Comparison of ENCODE assay signal across 9 mouse cellular contexts in genomic region chr10:62104835-62105576, GRCm38 (mm10). TPM values are rescaled to one million over a fixed set of nuclear protein-coding genes. Genes with fewer than 3 reads are reported as not detected.
DNase-seq lines count a peak whose midpoint lies in the region; ATAC-seq and TF ChIP-seq lines count a peak whose summit lies in the region.
"Had no signal": no experiment of that assay in that cellular context is flagged by ENCODE, and none has a peak within 500 bp of the region (broad histone marks: within the 10 kb centered on the region; RNA-seq: fewer than 3 reads in every experiment).

No protein-coding gene starts in this region.

- TF ChIP-seq RAD21 in CH12.LX (IDR thresholded peaks at IDR 0.05; ENCODE audit: low read depth, low read length) = peak; percentile 89

- H3K9ac ChIP-seq in forebrain, embryonic 13.5 days = no peak overlapping the region
- no peak overlapping the region for H3K9ac ChIP-seq in forebrain, embryonic 12.5 days
- H3K9ac ChIP-seq in CH12.LX (ENCODE audit: insufficient read depth, low read depth) = no peak overlapping the region
- H3K9ac ChIP-seq in forebrain, embryonic 14.5 days (ENCODE audit: low read length) = no peak overlapping the region
- H3K9ac ChIP-seq: limb, embryonic 15.5 days had no signal

- no peak overlapping the region for H3K4me2 ChIP-seq in forebrain, embryonic 13.5 days
- no peak overlapping the region for H3K4me2 ChIP-seq in forebrain, embryonic 12.5 days
- H3K4me2 ChIP-seq in CH12.LX (ENCODE audit: insufficient read depth, low read depth, poor library complexity, severe bottlenecking) = no peak overlapping the region
- H3K4me2 ChIP-seq in forebrain, embryonic 14.5 days (ENCODE audit: low read length) = no peak overlapping the region
- H3K4me2 ChIP-seq: limb, embryonic 15.5 days had no signal

- peaks cover 34% of the 10 kb centered on the region for H3K4me1 ChIP-seq in forebrain, embryonic 13.5 days
- H3K4me1 ChIP-seq in forebrain, embryonic 12.5 days = peaks cover 27% of the 10 kb centered on the region
- H3K4me1 ChIP-seq in CH12.LX (ENCODE audit: control insufficient read depth in 1 of 2, insufficient read depth in 2 of 2) = peaks cover 0 to 5% of the 10 kb centered on the region in 2 experiments; a peak in 3 of 4 replicates
- peaks cover 21% of the 10 kb centered on the region for H3K4me1 ChIP-seq in forebrain, embryonic 14.5 days (ENCODE audit: control insufficient read depth, insufficient read depth, low read length)

- dilution Hi-C loops in CH12.LX (cut with MboI; ENCODE audit: extremely low pct_ligation_motif_present, extremely low pct_unique_long_range_greater_than_20kb, low sequenced_read_pairs) = no loop called here

- H3K4me3 ChIP-seq in forebrain, embryonic 13.5 days = no peak overlapping the region
- H3K4me3 ChIP-seq in forebrain, embryonic 12.5 days (replicated peaks) = no peak overlapping the region
- no peak overlapping the region for H3K4me3 ChIP-seq in CH12.LX (replicated peaks in 1 of 3; ENCODE audit: low read depth in 2 of 3, low read length in 2 of 3, poor library complexity in 1 of 3)
- H3K4me3 ChIP-seq in forebrain, embryonic 14.5 days (ENCODE audit: low read depth, low read length) = no peak overlapping the region
- H3K4me3 ChIP-seq: limb, embryonic 15.5 days had no signal

- no peak for TF ChIP-seq POLR2A in CH12.LX (IDR thresholded peaks at IDR 0.05; ENCODE audit: low read depth, low read length)

- in situ Hi-C loops in CH12.LX (cut with MboI; ENCODE audit: low pct_ligation_motif_present, low pct_unique_long_range_greater_than_20kb, low sequenced_read_pairs) = loop anchor here (5.0 to 10.0 kb wide), 3 partner anchors 38 to 150 kb away; partner anchors contain the start of gene Tacr2

- H3K27ac ChIP-seq in forebrain, embryonic 13.5 days = no peak overlapping the region
- H3K27ac ChIP-seq in forebrain, embryonic 12.5 days = no peak overlapping the region
- no peak overlapping the region for H3K27ac ChIP-seq in CH12.LX (ENCODE audit: insufficient read depth, low read depth)
- no peak overlapping the region for H3K27ac ChIP-seq in forebrain, embryonic 14.5 days (ENCODE audit: low read depth, low read length)
- H3K27ac ChIP-seq: limb, embryonic 15.5 days had no signal

- H3K27me3 ChIP-seq in forebrain, embryonic 13.5 days = peaks cover 3% of the 10 kb centered on the region; the same call in 1 of the 2 replicates
- H3K27me3 ChIP-seq in forebrain, embryonic 12.5 days = peaks cover 42% of the 10 kb centered on the region
- H3K27me3 ChIP-seq in CH12.LX (replicated peaks) = peaks cover 81% of the 10 kb centered on the region
- H3K27me3 ChIP-seq in forebrain, embryonic 14.5 days (replicated peaks; ENCODE audit: control insufficient read depth, insufficient read depth, low read length) = no peaks in the 10 kb centered on the region
- H3K27me3 ChIP-seq in splenic B cell, adult 2 months (ENCODE audit: control insufficient read depth, insufficient read depth, low read length, poor library complexity, severe bottlenecking) = no peaks in the 10 kb centered on the region

- peak; percentile 5; the same call in 1 of the 2 replicates for ATAC-seq in forebrain, embryonic 13.5 days
- ATAC-seq in forebrain, embryonic 12.5 days (ENCODE audit: low FRiP score) = no peak
- ATAC-seq in forebrain, embryonic 14.5 days = 0 out of 2 replicates have a peak, but pooled peaks have one; percentile 9
- ATAC-seq in megakaryocyte progenitor cell, adult 5-6 weeks (replicated peaks; ENCODE audit: poor library complexity) = peak; percentile 51; the same call in 1 of the 2 replicates

- no peak for TF ChIP-seq EP300 in CH12.LX (IDR thresholded peaks at IDR 0.05; ENCODE audit: low read length)

- 28% methylated on average over 7 of the region's 7 CpGs for WGBS in forebrain, embryonic 13.5 days
- WGBS in forebrain, embryonic 12.5 days = 27% methylated on average over 7 of the region's 7 CpGs
- 32% methylated on average over 7 of the region's 7 CpGs for WGBS in forebrain, embryonic 14.5 days

- H3K36me3 ChIP-seq in forebrain, embryonic 13.5 days (ENCODE audit: poor library complexity, severe bottlenecking) = peaks cover 15% of the 10 kb centered on the region; the same call in 1 of the 2 replicates
- no peaks in the 10 kb centered on the region for H3K36me3 ChIP-seq in forebrain, embryonic 12.5 days (replicated peaks)
- H3K36me3 ChIP-seq in CH12.LX (replicated peaks in 1 of 2; ENCODE audit: control insufficient read depth in 1 of 2, insufficient read depth in 1 of 2, low read length in 1 of 2) = no peaks in the 10 kb centered on the region
- peaks cover 5% of the 10 kb centered on the region; the same call in 1 of the 2 replicates for H3K36me3 ChIP-seq in forebrain, embryonic 14.5 days (ENCODE audit: control insufficient read depth, insufficient read depth, low read length)
- H3K36me3 ChIP-seq in splenic B cell, adult 2 months (ENCODE audit: control insufficient read depth, insufficient read depth, low read length, poor library complexity, severe bottlenecking) = no peaks in the 10 kb centered on the region
- H3K36me3 ChIP-seq: limb, embryonic 15.5 days had no signal

- peak; percentile 68 to 98 for TF ChIP-seq CTCF in CH12.LX (conservative IDR thresholded peaks at IDR 0.05 in 1 of 2, IDR thresholded peaks at IDR 0.05 in 1 of 2; ENCODE audit: low read depth in 2 of 2, low read length in 2 of 2)

- no peaks in the 10 kb centered on the region for H3K9me3 ChIP-seq in forebrain, embryonic 13.5 days (replicated peaks)
- H3K9me3 ChIP-seq in forebrain, embryonic 12.5 days = no peaks in the 10 kb centered on the region
- no peaks in the 10 kb centered on the region for H3K9me3 ChIP-seq in CH12.LX (replicated peaks; ENCODE audit: low read length)
- no peaks in the 10 kb centered on the region for H3K9me3 ChIP-seq in forebrain, embryonic 14.5 days (replicated peaks; ENCODE audit: control insufficient read depth, low read length)
- H3K9me3 ChIP-seq: limb, embryonic 15.5 days had no signal

- no peaks in the 10 kb centered on the region for H3K79me2 ChIP-seq in CH12.LX (replicated peaks; ENCODE audit: control insufficient read depth, extremely low read depth, insufficient read depth, poor library complexity, severe bottlenecking)

- peak; percentile 66 for DNase-seq in CH12.LX (ENCODE audit: extremely low read depth)
- DNase-seq in brain, embryonic 18.5 days (ENCODE audit: low read depth, low spot score) = peak; percentile 60
- peak; percentile 87 for DNase-seq in forebrain, embryonic 14.5 days (ENCODE audit: low spot score)
- DNase-seq in layer of hippocampus, postnatal 10 days (ENCODE audit: low spot score in 2 of 2) = peak; percentile 80 to 84
- peak; percentile 60 for DNase-seq in splenic B cell, adult 2 months (ENCODE audit: low read depth, low spot score)

TF ChIP-seq in CH12.LX, 34 proteins besides CTCF, POLR2A, EP300 and RAD21:
- TF ChIP-seq NELFE (IDR thresholded peaks at IDR 0.05; ENCODE audit: low read depth, low read length) (peak; percentile 31; the same call in 1 of the 2 replicates), MYC (IDR thresholded peaks at IDR 0.05; ENCODE audit: low read depth, low read length) (peak; percentile 65; the same call in 1 of the 2 replicates), SMC3 (IDR thresholded peaks at IDR 0.05; ENCODE audit: low read depth, low read length) (peak; percentile 98), MAFK (IDR thresholded peaks at IDR 0.05; ENCODE audit: insufficient replicate concordance, low read length) (no peak), MAX (IDR thresholded peaks at IDR 0.05; ENCODE audit: low read length) (no peak; the same call in 1 of the 2 replicates), GABPA (IDR thresholded peaks at IDR 0.05; ENCODE audit: insufficient replicate concordance, low read depth, low read length) (no peak), ZC3H11A (IDR thresholded peaks at IDR 0.05; ENCODE audit: low read depth, low read length) (peak; percentile 92), IRF4 (IDR thresholded peaks at IDR 0.05; ENCODE audit: low read depth, low read length) (0 out of 2 replicates have a peak, but pooled peaks have one; percentile 9), KAT2A (IDR thresholded peaks at IDR 0.05; ENCODE audit: insufficient replicate concordance, low read length) (no peak), SIN3A (IDR thresholded peaks at IDR 0.05; ENCODE audit: low read length) (peak; percentile 41; the same call in 1 of the 2 replicates), ZNF384 (IDR thresholded peaks at IDR 0.05; ENCODE audit: low read depth, low read length) (peak; percentile 60; the same call in 1 of the 2 replicates), ZKSCAN1 (IDR thresholded peaks at IDR 0.05; ENCODE audit: borderline replicate concordance, low read depth, low read length) (no peak)

RNA-seq across cellular contexts. Expression of gene Neurog3, which starts 27.9 kb away (rescaled TPM):
- 0.15 and 0.41 TPM in 2 replicates for polyA plus RNA-seq in forebrain, embryonic 13.5 days (2015; fragmentation: Nextera tagmentation; extraction: Ambion mirVana)
- 0.65 and 0.67 TPM in 2 replicates for polyA plus RNA-seq in forebrain, embryonic 12.5 days (2016; fragmentation: Nextera tagmentation; extraction: Ambion mirVana)
- total RNA-seq in CH12.LX (2012; rRNA removed) (not detected in 2 replicates), CH12.LX (2014; rRNA removed) (not detected in 2 replicates)
- not detected in 2 replicates for polyA plus RNA-seq in CH12.LX (2012; ENCODE audit: insufficient read length, low read depth)
- 0.29 and 0.45 TPM in 2 replicates for polyA plus RNA-seq in forebrain, embryonic 14.5 days (2014; fragmentation: Nextera tagmentation; extraction: Ambion mirVana)
- total RNA-seq in layer of hippocampus, postnatal 10 days (2021) = not detected
- not detected in 2 replicates for total RNA-seq in megakaryocyte progenitor cell, adult 5-6 weeks (2015)
- not detected in 2 replicates for total RNA-seq in megakaryocyte progenitor cell, adult 5-6 weeks (2017)
- polyA plus RNA-seq: limb, embryonic 15.5 days had no signal

RNA-seq across cellular contexts. Expression of gene Fam241b, which starts 38.7 kb away (rescaled TPM):
- 92.5 and 96.1 TPM in 2 replicates for polyA plus RNA-seq in forebrain, embryonic 13.5 days (2015; fragmentation: Nextera tagmentation; extraction: Ambion mirVana)
- polyA plus RNA-seq in forebrain, embryonic 12.5 days (2016; fragmentation: Nextera tagmentation; extraction: Ambion mirVana) = 58.2 and 60.1 TPM in 2 replicates
- total RNA-seq in CH12.LX (2012; rRNA removed) (0.21 and 0.38 TPM in 2 replicates), CH12.LX (2014; rRNA removed) (0.28 TPM in 1 of 2 replicates, not detected in the other)
- polyA plus RNA-seq in CH12.LX (2012; ENCODE audit: insufficient read length, low read depth) = not detected in 2 replicates
- polyA plus RNA-seq in forebrain, embryonic 14.5 days (2014; fragmentation: Nextera tagmentation; extraction: Ambion mirVana) = 51.5 and 57.8 TPM in 2 replicates
- total RNA-seq in layer of hippocampus, postnatal 10 days (2021) = 10 to 100 TPM; 49.1 to 55.5 TPM
- not detected in 2 replicates for total RNA-seq in megakaryocyte progenitor cell, adult 5-6 weeks (2015)
- total RNA-seq in megakaryocyte progenitor cell, adult 5-6 weeks (2017) = not detected in 2 replicates

Comparison
In these comparisons a context has a peak if more than half of its experiments do, and no peak if none do; other contexts are left out.
1. RNA of gene Fam241b, which starts 38.7 kb away (polyA plus RNA-seq): 92.5 to 96.1 TPM in forebrain, embryonic 13.5 days, 58.2 to 60.1 TPM in forebrain, embryonic 12.5 days and 51.5 to 57.8 TPM in forebrain, embryonic 14.5 days; not detected in CH12.LX; every median in the first group is over 10 times any median in the second.
2. Peak in every context shown above with its lines, with median percentiles within 50 percentile points of each other: DNase-seq.